Mouse (Mus musculus): ENCODE measurements around the gene Odf3l1.

The Odf3l1 gene

DNA sequence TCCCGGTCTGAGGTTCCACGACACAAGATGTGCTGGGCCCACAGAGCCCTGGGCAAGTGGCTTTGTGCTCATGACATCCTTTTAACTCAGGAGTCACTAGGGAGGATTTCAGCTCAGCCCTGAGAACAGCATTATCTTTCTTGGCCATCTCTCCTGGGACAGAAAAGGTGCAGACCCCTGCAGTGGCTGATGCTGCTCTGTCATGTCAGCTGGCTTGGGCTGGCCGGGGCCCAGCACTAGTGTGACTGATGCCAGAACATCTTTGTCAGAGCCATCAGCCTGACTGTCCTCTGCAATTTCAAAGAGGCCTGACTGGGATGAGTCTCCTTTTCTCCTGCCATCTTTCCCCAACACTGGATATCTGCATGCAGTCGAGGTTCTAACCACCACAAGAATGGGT lies 17.8 kb upstream of the Odf3l1 start:
- DNase-seq (ENCODE audit: low read depth in 2 of 2, low spot score in 2 of 2): no peak

DNA sequence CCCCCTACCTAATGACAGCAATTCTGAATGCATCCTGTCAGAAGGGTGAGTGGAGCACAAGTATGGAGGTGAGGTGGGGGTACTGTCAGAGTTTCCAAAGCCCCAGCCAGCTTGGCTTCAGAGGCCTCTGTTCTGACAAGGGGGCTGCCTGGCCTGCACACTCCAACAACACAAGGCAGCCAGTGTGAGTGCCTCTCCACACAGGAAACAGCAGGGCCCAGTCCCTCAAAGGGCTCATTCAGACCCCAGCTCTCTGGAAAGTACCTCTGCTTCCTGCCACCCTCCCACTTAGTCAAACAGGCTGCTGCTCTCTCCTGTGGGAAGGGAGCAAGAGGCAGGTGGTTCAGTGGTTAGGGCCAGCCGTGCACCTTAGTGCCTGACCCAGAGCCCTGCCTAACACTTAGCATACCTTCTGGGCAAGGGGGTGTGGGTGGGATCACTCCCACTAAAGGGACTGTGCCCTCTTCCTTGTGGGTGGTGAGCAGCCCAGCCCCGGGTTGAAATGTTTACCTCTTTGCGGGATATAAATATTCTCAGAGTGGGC lies 17.1 kb upstream of the Odf3l1 start:
- DNase-seq (ENCODE audit: low read depth in 2 of 2, low spot score in 2 of 2): no peak

DNA sequence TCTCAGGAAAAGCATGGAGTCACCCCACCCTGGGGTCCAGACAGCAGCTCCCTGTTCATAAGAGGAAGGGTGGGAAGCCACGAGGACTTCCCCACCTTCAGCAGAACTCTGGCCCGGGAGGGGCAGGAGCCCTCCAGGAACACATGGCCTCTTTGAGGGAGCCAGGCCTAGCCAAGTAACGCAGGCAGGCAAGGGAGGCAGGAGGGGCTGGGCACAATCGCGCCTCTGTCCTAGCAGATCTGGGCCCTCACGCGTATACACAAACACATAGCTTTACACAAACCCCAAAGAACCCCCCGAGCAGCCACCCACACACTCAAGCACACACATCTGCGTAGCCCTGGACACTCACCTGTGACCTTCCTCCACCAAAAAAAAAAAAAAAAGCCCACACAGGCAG lies 16.3 kb upstream of the Odf3l1 start:
- no peak for DNase-seq (ENCODE audit: low read depth in 2 of 2, low spot score in 2 of 2)

GRCm38 (mm10) chr9:56877284-56877683 lies 12.8 kb upstream of the Odf3l1 start:
- no peak for DNase-seq (ENCODE audit: low read depth in 2 of 2, low spot score in 2 of 2)

DNA sequence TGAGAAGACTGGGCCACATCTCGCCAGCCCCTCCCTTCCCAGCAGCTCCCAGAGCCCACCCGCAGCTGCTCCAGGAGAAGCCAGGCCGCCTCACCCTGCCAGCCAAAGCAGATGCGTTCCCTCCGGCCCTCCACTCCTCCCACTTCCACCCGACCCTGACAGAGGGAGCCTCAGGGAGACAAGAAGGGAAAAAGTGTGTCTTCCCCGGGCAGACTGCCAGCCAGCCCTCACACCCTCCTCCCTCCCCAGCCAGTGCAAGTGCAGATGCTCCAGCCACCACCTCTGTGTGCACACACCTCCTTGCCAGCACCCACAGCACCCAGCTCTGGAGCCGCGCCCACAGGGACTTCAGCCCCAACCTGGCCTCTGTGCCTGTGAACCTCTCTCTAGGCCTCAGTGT lies 12.3 kb upstream of the Odf3l1 start:
- no peak for DNase-seq (ENCODE audit: low read depth in 2 of 2, low spot score in 2 of 2)

GRCm38 (mm10) chr9:56873097-56873496 lies 8.6 kb upstream of the Odf3l1 start:
- DNase-seq (ENCODE audit: low read depth in 2 of 2, low spot score in 2 of 2): no peak

GRCm38 (mm10) chr9:56872105-56872903 lies 7.8 kb upstream of the Odf3l1 start:
- no peak for DNase-seq (ENCODE audit: low read depth in 2 of 2, low spot score in 2 of 2)

GRCm38 (mm10) chr9:56871191-56871590 lies 6.7 kb upstream of the Odf3l1 start:
- DNase-seq (ENCODE audit: low read depth in 2 of 2, low spot score in 2 of 2): no peak

- no peak for DNase-seq (ENCODE audit: low read depth in 2 of 2, low spot score in 2 of 2)
Observed at GRCm38 (mm10) chr9:56870778-56871177, 6.3 kb upstream of the Odf3l1 start.

GRCm38 (mm10) chr9:56869552-56869951 lies 5.1 kb upstream of the Odf3l1 start:
- no peak for DNase-seq (ENCODE audit: low read depth in 2 of 2, low spot score in 2 of 2)

- no peak for DNase-seq (ENCODE audit: low read depth in 2 of 2, low spot score in 2 of 2)
Observed at GRCm38 (mm10) chr9:56868292-56868691, 3.8 kb upstream of the Odf3l1 start.

DNA sequence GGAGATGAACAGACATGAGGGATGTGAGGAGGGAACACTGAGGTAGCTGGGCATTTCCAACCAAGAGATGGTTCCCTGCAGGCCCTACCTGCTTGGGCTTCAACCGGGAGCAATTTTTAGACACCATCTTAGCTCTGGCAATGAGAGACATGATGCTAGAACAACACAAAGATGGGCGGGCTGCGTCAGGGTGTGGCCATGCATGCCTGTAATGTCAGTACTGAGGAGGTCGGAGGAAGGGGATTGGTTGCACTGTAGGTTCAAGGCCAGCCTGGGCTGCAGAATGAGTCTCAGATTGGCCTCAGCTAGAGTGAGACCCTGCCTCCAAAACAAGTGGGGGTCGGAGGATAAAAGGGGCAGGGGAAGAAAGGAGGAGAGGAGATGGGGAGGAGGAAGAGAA lies 2.0 kb upstream of the Odf3l1 start:
- no peak for DNase-seq (ENCODE audit: low read depth in 2 of 2, low spot score in 2 of 2)

- no peak for DNase-seq (ENCODE audit: low read depth in 2 of 2, low spot score in 2 of 2)
Observed at GRCm38 (mm10) chr9:56865673-56866400, 1.4 kb upstream of the Odf3l1 start.

DNA sequence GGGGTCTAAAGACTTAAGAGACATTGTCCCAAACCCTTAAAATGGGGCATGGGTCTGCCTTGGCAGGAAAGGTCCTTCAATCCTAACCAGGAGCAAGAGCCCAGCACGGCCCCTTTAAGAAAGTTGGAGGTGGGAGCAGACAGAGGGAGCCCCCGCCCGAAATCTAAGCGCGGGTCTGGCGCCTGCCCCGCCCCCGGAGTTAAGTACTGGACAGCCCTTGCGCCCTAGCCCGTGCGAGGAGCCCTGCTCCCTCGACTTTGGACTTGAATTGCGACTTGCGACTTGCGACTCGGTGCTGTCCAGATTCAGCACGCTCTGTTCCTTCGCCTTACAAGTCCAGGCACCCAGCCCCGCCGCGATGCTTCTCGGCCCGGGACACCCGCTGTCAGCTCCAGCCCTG lies 353 bp upstream of the Odf3l1 start, which contains the start of gene Cspg4:
Gene Cspg4 (plus strand): TSS at position 202 of the 400 bp plus-strand sequence.
- DNase-seq (ENCODE audit: low read depth in 2 of 2, low spot score in 2 of 2): no peak

GRCm38 (mm10) chr9:56862863-56863262 lies 1.6 kb downstream of the Odf3l1 start:
- no peak for DNase-seq (ENCODE audit: low read depth in 2 of 2, low spot score in 2 of 2)

GRCm38 (mm10) chr9:56860486-56861269 lies 3.8 kb downstream of the Odf3l1 start:
- DNase-seq (ENCODE audit: low read depth in 2 of 2, low spot score in 2 of 2): no peak

DNA sequence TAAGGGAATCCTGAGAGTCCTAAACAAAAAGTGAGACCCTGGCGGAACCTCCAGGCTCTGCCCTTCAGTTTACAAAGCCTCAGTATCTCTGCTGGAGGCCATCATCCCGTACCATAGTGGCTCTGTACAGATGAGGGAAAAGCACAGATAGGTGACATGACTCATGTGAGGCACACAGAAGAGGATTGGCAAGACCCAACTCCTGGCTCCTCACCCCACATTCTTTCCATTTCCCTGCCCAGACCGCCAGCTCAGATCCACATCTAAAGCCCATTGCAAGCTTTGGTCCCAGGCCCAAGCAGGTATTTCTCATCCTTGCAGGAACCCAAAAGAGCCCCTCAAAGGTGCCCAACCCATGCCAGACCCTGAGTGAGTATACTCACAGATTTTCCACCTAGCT lies 4.4 kb downstream of the Odf3l1 start:
- DNase-seq (ENCODE audit: low read depth in 2 of 2, low spot score in 2 of 2): no peak

DNA sequence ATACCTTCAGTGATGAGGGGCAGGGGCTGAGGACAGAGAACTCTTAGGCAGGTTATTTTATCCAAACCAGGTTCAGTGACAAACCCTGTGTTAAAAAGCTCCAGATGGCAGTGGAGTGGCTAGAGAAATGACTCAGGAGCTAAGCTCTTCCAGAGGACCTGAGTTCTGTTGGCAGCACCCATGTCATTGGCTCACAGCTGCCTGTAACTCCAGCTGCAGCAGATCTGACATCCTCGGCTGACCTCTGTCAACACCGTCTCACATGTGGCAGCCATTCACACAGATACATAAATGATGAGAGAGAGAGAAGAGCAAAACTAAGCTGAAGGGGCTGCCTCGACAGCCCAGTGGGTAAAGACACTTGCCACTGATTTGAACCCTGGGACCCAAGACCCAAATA lies 7.0 kb downstream of the Odf3l1 start:
- DNase-seq (ENCODE audit: low read depth in 2 of 2, low spot score in 2 of 2): no peak

- DNase-seq (ENCODE audit: low read depth in 2 of 2, low spot score in 2 of 2): no peak
Observed at GRCm38 (mm10) chr9:56851778-56852177, 12.7 kb downstream of the Odf3l1 start.

DNA sequence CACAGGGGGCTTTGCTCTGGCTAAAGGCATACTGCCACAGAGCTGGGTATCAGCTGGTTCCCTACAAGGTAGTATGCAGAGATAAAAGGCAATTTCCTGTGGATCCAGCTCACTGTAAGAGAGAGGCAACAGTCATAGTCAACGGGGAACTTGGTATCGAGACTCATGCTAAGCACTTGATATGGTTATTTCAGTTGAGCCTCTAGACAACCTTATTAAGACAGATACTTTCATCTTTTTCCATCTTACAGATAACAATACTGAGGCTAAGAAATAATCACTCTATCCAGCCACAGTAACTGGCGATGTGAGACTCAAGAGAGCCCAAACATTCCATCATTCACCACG lies 13.6 kb downstream of the Odf3l1 start:
- DNase-seq (ENCODE audit: low read depth in 2 of 2, low spot score in 2 of 2): no peak

GRCm38 (mm10) chr9:56850128-56850904 lies 14.2 kb downstream of the Odf3l1 start:
- no peak for DNase-seq (ENCODE audit: low read depth in 2 of 2, low spot score in 2 of 2)

Data from CD8-positive naive resting alpha-beta T cell, adult 2 months (primary cell).